Mouse (Mus musculus): ENCODE measurements at regions not wholly inside any gene's neighbourhood (a gene's known extent, or its start where the extent isn't known, plus 50 kb on each side); places are given as distances from the start of the nearest gene placed in this dataset.
"Not testable (repeated sequence)": the region's sequence is repeated elsewhere in the genome, so short reads cannot be mapped to it uniquely, and the experiment has no call there.

DNA sequence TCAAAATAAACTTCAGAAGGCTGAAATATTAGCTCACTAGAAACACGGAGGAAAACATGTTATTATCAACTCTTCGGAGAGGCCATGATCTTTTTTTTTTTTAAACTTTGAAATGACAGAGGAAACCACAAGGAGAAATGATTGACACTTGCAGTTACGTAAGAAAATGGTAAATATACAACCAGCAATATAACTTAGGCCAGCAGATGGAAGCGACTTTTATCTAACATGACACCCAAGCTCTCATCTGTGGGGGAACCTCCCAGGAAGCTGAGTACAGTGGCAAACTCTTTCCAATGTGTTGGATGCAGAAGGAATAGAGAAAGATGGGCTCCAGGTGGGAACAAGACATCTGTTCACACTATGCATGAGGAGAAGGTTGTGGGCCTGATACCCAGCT lies 104.2 kb downstream of the Gm5426 start:
- DNase-seq (ENCODE audit: low read depth, low spot score), result peak; percentile 71

DNA sequence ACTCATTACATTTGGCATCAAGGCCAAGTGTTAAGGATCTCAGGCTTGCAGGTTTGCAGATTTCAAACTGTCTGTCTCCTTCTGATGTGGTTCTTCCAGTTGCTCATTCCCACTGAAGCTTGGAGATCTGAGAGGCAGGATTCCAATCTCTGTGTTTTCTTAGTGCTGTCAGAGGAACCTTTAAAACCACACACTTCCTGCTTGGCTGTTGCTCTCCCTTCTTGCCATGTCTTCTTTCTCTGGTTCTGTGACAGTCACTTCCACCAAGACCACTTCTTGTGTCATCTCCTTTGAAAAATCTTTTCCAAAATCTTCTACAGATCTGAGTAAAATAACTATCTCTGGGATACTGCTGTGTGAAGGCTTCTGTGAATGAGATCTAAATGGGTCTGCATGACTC lies 117.3 kb downstream of the Gm5426 start:
- peak; percentile 41 for DNase-seq (ENCODE audit: low read depth, low spot score)

DNA sequence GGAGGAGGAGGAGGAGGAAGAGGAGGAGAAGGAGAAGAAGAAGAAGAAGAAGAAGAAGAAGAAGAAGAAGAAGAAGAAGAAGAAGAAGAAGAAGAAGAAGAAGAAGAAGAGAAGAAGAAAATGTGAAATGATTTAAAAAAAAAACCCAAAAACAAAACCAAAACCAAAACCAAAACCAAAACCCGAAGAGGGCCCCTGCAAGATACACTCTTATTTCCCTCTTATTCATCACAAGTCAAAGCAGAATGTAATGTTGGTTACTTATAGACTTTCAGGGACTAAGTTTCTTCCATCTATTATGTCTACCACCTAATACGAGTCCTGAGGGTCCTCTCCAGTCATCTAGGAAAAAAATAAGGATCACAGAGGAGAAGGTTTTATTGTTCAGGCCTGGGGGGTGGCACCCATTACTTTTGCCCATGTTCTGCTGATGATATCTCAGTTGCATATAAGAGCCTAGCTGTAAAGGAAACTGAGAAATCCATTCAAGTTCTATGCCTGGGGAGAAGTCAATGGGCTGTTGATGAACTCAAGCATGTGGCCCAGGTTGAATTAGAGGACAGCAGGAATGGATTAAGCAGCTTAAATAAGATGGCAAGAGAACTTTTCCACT lies 118.0 kb downstream of the Gm5426 start:
- DNase-seq (ENCODE audit: low read depth, low spot score), result peak; percentile 43

DNA sequence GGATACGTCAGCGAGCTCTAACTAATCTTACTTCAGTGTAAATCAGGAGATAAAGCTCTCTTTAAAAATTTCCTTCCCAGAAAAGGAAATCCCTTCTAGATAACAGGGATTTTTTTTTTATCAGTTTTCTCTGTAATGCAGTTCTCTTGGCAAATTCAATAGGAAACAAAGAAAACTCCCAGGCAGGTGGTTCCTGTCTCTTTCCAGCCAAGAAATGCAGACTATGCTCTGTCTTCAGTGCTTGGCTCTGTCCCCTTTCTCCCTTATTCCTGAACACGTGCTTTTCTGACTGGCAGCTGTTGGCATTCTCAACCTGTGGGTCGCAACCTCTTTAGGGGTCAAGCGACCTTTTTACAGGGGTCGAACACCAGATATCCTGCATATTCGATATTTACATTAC lies 121.5 kb downstream of the Gm5426 start:
- DNase-seq (ENCODE audit: low read depth, low spot score), result no peak

DNA sequence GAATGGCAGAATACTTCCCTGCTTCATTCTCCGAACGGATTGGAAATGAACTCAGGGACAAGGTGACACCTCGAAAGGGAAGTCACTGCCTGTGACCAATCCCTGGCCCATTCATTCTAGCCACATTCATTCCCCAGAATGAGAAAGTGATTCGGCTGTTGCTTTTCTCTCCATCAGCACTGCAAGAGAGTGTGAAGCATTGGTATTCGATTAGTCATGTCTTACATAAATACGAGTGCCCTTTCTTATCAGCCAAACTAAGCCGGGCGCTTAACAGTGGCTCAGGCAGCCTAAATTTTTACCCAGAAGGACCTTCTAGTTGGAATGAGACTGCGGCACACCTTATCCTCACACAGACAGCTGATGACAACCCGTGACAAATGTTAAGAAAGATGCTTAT lies 122.8 kb downstream of the Gm5426 start:
- DNase-seq (ENCODE audit: low read depth, low spot score), result no peak

DNA sequence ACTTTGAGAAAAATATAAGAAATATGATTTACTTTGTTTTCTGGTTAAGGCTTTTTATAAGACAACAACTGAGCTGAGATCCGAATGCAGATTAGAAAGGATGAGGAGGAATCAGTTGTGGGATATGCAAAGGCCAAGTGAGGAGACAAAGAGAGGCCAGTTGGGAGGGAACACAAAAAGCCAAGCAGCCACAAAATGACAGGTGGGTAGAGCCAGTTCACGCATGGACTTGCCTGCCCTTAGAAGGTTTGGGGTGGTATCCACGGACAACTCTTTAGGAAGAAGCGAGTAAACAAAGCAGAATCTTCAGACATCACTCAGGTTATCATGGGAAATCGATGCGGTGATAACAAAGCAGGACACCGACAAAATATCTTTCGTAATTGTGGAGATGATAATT lies 123.2 kb downstream of the Gm5426 start:
- no peak for DNase-seq (ENCODE audit: low read depth, low spot score)

DNA sequence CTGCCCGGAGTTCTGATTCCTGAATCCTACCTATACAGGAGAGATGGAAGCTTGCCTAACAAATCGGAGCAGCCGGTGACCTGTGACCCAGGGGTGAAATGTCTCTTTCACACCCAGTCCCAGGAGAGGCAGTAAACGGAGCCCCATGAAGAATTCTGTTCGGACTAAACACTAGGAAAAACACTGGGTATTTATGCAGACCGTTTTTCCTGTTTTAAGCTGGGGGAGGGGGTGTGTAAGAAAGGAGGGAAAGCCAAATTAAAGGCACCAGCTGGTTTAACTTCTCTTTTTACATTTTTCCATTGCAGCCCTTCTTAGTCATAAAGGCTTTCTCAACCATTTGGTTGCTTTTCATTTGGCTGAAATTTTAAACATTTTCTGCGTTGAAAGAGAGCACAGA lies 127.1 kb downstream of the Gm5426 start:
- DNase-seq (ENCODE audit: low read depth, low spot score), result no peak

DNA sequence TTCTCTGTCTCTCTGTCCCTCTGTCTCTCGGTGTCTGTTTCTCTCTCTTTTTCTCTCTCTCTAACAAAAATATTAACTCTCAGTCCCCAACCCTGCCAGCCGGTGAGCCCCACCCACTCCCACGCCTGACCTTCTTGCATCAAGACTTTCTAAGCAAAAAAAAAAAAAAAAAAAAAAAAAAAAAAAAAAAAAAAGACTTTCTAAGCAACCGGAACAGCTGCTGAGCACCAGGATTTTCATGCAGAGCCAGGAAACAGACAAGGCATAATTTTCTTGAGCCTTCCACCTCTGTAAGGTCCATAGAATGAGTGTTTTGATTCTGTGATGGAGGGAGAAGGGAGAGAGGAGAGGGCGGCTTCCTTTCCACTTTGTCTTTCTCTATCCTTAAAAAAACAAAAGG lies 128.0 kb downstream of the Gm5426 start:
- DNase-seq (ENCODE audit: low read depth, low spot score), result peak; percentile 13

DNA sequence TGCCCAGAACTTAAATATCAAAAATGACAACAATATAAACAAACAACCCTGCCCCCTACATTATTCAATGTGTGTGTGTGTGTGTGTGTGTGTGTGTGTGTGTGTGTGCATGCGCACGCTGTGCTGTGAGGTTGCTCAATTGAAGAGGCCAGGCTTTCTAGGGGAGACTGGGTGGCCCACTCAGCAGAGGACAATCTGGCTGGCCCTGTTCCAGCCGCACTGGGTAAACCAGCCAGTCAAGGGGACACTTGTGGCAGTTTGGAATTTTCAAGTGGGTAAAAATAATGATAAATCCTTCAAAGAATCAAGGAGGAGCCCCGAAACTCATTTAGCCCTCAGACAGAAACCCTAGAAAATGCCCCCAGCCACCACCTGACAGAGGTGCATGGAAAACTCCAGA lies 128.5 kb downstream of the Gm5426 start:
- no peak for DNase-seq (ENCODE audit: low read depth, low spot score)

DNA sequence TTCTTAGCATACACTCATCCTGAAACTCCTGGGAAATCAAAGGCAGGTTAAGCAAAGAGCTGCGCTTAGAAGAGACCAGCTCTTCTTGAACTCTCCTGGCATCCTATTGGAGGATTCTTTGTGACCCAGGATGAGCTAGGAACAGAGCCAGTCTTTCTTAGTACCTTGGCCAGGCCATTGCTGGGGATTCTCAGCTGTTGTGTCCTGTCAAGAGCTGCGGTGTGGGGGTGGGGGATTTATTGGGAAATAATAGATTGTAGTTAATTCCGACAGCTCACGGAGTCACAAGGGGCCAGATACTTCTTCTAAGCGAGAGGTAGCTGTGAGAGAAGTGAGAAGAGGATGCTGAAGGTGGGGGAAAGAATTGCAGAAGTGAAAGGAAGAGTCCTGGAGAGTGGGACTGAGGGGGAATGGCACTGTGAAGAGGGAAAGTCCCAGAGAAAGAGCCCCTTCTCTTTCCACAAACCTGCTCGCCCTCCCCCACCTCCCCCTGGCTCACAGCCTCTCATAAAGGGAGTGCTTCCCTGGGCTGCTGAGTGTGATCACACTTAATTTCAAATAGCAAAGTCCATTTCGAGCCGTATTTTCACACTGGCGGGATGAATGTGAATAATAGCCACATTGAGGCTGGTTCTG lies 129.8 kb downstream of the Gm5426 start:
- DNase-seq (ENCODE audit: low read depth, low spot score), result no peak

DNA sequence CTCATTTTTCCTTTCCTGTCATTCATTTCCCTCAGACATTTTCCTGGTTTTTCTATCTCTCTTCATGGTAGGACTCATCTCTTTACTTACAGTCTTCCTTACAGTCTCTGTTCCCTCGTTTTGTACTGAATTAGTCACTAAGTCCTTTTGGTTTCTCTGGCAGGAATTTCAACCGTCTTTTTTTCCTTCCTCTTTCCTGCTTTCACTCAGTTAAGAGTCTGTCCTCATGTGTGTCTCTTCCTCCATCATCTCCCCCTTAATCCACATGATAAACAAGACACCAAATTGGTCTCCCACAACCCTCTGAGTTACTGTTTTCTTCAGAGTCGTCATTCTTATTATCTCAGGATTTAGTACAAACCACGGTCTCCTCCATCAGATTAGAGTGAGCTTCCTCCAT lies 131.2 kb downstream of the Gm5426 start:
- no peak for DNase-seq (ENCODE audit: low read depth, low spot score)

DNA sequence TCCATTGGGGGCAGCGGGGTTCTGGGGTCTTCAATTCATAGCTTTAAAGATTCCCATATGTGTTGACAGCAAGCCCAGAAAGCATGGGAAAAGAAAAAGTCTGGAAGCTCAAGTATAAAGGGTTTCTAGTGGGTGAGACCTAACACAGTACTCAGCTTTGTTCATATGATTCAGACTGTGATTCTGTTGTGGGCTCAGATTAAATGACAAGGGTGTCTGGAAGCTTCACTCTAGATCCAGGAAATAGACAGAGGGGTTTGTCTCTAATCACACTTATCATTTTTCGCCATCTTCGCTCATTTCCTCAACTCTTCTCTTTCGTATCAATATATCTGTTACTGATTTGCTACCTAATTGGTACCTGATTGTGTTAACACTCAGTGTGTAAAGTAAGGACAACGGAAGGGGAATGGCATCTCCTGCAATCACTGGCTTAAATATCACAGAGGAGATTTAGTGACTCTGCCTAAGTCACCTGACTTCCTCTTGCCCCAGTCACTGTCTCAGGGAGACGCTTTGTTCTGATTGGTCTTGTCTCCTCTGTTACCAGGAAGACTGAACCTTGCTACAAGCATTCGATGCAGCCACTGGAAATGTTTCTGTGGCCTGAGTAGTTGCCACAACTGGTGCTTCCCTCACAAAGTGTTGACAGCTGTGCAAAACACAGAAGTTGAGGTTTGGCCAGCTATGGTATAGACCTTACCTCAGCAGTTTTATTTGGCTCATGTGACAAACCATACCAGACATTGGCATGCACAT lies 137.4 kb downstream of the Gm5426 start:
- peak; percentile 84 for DNase-seq (ENCODE audit: low read depth, low spot score)

DNA sequence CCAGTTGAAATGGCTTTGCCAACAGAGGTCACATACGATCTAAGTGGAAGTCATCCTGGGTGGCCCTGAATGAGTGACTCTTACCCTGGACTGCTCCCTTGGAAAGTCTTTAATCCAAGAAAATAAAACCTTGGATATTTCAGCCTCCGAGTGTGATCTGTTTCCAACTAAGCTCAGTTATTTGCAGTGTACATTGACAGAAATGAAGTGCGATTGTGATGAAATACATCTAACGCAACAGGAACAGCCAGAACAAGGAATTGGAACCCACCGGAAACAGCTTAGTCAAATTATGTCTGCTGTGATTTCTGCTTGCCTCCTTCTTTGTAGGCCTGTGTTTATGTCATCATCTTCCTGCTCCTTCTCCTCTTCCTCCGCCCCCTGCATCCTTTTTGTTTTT lies 143.7 kb downstream of the Gm5426 start:
- no peak for DNase-seq (ENCODE audit: low read depth, low spot score)

DNA sequence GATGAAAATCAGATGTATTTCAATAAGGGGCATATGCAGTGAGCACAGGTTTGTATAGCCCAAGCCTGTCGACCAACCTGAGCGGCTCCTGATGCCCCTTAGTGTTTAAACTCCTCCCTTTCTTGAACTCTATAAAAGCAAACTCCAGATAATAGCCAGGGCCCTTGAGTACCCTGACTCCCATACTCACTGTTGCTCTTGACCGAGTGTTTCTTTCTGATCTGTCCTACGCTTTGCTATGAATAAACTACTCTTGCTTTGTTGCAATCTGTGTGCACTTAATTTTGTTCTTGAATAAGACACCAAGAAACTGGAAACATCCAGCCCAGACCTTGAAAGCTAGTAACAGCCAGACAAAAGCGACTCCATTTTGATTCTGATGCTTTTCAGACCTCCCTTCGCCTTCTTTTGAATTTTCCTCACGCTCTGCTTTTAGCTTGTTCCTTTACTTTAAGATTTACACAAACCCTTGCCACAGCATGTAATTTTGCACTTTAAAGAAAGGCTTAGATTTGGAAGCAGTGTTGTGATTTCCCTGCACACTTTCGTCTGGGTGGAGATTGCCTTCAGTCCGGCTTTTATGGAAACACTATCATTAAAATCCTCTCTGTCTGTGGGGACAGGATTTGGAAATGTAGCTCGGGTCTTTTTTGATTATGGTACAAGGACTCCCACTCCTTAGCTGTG lies 149.1 kb downstream of the Gm5426 start:
- DNase-seq (ENCODE audit: low read depth, low spot score), result no peak

DNA sequence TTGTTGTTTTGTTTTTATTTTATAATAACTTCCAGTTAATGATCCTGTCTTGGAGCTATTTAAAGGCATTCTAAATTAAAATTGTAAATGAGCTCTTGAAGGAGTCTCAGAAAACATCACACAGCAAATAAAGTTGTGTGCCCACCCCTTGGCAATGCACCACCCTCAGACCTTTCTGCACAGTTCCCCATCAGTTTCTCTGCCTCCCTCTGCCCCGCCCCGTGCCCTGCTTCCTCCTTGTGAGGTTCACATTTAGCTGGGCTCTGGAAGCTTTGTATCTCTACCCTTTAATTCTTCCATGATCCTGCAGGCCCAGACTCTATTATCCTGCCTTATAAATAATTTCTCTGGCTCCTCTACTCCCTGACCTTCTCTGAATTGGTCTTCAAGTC lies 149.7 kb downstream of the Gm5426 start:
- no peak for DNase-seq (ENCODE audit: low read depth, low spot score)

DNA sequence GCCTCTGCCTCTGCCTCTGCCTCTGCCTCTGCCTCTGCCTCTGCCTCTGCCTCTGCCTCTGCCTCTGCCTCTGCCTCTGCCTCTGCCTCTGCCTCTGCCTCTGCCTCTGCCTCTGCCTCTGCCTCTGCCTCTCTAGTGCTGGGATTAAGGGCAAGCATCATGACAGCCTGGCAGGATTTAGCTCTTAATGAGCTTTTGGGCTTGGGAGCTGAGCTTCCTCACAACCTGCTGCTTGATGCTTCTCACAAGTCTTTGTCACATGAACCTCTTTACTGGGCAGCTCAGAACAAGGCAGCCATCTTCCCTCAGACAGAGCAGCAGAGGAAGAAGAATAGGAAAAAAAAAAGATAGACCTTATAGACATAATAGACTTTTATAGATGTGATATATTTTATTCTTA lies 152.6 kb downstream of the Gm5426 start:
- not testable (repeated sequence) for DNase-seq (ENCODE audit: low read depth, low spot score)

DNA sequence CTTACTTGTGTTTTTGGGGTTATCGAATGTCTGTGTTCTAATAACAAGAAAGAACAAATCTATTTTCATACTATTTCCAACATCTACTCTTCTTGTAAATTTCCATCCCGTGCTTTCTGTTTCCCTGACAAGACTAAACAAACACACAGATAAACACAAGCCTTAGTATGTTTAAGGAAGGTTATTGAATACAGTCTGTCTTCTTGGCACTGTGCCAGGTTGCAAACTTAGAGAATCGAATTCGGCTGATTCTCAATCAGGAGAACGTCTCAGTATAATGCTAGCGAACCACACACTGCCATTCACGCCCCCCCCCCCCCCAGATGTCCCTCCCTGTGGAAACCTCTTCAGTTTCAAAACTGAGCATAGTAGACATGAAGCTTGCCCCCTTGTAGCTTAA lies 157.2 kb downstream of the Gm5426 start:
- no peak for DNase-seq (ENCODE audit: low read depth, low spot score)

DNA sequence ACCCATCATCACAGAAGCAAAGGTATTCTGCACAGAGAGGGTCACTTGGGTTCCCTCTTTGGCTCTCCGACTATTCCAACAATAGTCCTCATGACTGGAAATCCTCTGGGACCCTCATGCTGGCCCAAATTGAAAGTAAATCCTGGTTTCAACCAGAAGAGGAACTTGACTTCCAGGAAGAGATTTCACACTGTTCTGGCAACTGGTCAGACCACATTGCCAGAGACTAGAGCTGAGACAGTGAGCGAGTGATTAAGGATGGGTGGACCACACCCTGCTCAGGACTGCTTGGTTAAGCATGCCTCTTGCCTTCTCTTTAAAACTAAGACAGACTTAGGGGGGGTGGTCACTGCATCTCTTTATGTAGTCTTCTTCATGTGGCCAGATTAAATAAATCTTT lies 158.3 kb downstream of the Gm5426 start:
- no peak for DNase-seq (ENCODE audit: low read depth, low spot score)

DNA sequence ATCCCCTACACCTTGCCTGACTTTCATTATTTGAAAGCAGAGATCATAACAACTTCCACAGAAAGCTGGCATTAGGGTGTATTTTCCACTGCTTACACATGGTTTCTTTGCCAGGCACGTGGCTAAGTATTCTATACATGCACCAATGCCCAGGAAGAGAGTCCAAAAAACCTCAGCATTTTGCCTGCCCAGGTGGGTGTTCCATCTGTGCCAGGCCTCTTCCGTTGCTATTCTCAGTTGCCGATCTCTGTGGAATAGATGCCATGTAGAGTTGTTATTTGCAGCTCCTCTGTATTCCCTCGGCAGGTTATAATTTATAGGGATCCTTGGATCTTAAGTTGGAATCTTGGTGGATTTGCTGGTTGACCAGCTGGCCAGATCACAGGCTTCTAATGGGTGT lies 161.3 kb downstream of the Gm5426 start:
- DNase-seq (ENCODE audit: low read depth, low spot score), result no peak

DNA sequence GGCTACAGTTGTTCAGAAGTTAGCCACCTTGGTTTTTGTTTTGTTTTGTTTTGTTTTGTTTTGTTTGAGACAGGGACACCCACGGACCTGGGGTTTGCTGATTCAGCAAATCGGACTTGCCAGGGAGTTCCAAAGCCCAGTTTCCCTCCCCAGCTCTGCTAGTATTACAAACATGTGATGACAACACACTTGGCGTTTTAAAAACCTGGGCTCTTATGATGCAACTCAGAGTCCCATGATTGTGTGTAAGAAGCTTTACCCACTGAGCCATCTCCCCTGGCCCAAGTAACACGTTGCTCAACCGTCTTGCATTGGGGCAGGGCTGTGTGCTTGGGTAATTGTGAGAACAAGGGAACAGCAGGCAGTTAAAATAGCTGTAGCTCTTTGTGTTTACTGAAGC lies 162.2 kb downstream of the Gm5426 start:
- DNase-seq (ENCODE audit: low read depth, low spot score), result no peak

DNA sequence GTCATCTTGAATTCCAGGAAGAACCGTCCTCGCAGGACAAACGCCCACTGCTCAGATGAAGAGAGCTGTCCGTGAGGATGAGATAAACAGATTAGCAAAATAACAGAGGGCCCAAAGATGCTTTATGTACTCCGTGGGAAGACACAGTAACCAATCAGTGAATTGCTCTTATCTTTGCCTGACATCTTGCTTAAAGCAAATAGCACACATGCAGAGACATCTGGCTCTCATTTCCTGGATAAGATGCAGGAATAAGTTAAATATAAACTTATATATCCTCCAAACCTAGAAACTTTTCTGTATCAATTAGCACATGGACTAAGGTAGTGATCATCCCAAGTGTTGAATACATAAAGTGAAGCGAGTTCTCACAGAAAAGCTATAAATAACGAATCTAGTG lies 169.3 kb downstream of the Gm5426 start:
- no peak for DNase-seq (ENCODE audit: low read depth, low spot score)

DNA sequence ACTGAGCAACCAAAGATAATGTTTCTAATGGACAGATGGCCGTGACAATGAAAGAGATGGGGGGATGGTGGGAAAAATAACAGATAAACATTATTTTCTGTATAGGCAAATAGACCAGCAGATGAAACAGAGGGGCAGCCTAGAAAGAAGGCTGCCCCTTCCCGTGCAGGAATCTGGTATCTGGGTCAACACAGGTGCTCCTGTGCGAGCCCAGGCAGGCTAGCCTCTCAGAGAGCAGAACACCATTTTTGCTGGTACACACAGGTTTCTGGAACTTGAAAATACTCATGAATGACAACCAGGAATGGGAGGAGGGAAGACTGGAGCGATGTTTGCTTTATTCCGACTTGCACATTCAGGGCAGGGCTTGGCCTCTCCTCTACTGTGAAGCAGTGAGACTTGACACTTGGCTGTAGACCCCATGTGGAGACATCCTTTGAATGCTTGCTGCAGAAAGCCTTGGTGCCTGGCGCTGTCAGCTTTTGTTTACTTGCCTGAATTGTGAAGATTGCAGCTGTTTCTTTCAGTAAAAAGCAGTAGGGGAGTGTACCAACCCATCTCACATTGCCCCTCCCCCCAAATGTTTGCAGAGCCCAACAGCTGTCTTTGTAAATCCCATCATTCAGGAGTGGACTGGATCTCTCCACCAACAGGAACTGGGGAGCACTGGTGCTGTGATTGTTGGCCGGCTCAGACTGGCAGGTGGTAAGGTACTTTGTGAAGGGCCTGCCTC lies 172.5 kb downstream of the Gm5426 start:
- no peak for DNase-seq (ENCODE audit: low read depth, low spot score)

Measured in CD4-positive helper T cell, adult 2 months (primary cell).